Mouse (Mus musculus): ENCODE data around the gene Olfr802. TPM values are rescaled to one million over a fixed set of nuclear protein-coding genes. Genes with fewer than 3 reads are reported as not detected.

Gene Olfr802
- polyA plus RNA-seq (2015; fragmentation: Nextera tagmentation; extraction: Ambion mirVana): not detected in 2 replicates

DNA sequence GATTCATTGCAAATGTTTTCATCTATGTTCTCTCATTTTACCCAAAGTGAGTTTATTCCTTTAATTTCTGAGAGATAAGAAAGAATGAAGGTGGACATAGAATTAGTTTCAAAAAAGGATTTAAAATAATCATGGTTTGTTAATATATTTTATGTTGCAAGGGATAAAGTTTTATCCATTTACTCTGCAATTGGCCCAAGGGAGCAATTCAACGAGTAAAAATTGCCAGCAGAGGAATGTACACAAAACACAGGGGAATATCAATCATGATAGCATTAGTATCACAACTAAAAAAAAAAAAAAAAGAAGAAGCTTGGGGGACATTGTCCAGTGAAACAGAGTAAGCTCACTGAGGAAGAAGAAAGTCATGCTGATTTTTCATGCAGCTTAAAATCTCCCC is at the start of gene Olfr802:
Olfr802 (minus strand) TSS at position 101 of the 400 bp plus-strand sequence.
- no peaks in the 10 kb centered on the region for H3K4me1 ChIP-seq
- ATAC-seq (ENCODE audit: insufficient number of reproducible peaks, low FRiP score, low TSS enrichment, low read depth): no peak
- H3K27ac ChIP-seq: no peak within 1 kb of the TSS
- no peaks in the 10 kb centered on the region for H3K36me3 ChIP-seq
- no peaks in the 10 kb centered on the region for H3K9me3 ChIP-seq
- no peak within 1 kb of the TSS for H3K4me2 ChIP-seq
- WGBS: 56% methylated on average over 1 of the region's 1 CpGs
- H3K27me3 ChIP-seq: no peaks in the 10 kb centered on the region
- no peak within 1 kb of the TSS for H3K9ac ChIP-seq
- H3K4me3 ChIP-seq: no peak within 1 kb of the TSS

DNA sequence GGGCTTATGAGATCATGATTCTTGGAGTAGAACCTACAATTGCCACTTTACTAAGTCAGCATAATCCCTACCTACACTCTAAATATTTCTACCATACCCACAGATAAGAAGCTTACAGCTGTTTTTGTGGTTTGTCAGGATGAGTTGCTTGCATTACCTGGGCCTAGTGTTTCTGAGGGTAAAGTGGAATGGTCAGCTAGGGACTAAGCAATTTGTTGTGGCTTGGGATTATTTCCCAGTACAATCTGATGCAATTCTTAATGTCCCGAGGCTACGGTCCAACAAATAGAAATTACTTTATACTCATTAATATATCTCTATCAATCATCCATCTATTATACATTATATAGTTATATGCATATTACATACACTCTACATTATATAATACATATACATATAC is 41.3 kb upstream of the Olfr802 start, which contains the start of gene Olfr805:
Olfr805 (minus strand) TSS at position 101 of the 400 bp plus-strand sequence.
- no peak within 1 kb of the TSS for H3K4me2 ChIP-seq
- ATAC-seq (ENCODE audit: insufficient number of reproducible peaks, low FRiP score, low TSS enrichment, low read depth): no peak
- no peak within 1 kb of the TSS for H3K9ac ChIP-seq
- 93% methylated on average over 2 of the region's 2 CpGs for WGBS
- no peaks in the 10 kb centered on the region for H3K36me3 ChIP-seq
- no peaks in the 10 kb centered on the region for H3K4me1 ChIP-seq
- H3K27ac ChIP-seq: no peak within 1 kb of the TSS
- H3K27me3 ChIP-seq: no peaks in the 10 kb centered on the region
- no peaks in the 10 kb centered on the region for H3K9me3 ChIP-seq
- H3K4me3 ChIP-seq: no peak within 1 kb of the TSS

DNA sequence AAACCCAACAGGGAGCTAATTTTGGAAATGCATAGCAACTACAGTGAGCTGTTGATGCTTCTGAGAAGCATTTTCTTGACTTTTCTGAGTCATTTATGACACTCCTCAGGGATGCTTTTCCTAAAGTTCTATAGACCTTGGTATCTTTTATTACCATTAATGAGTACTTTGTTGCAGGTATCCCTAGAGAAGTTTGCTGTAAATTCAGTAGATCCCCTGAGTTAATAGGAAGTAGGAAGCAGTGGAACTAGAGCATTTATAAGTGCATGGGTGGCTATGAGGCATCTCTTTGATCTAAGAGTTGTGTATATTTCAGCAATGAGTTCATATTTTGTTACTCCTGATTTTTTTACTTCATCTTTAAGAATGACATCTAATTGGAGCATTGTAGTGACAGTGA is 14.9 kb upstream of the Olfr802 start, which contains the start of gene Olfr804:
Olfr804 (plus strand) TSS at position 301 of the 400 bp plus-strand sequence.
- no peaks in the 10 kb centered on the region for H3K27me3 ChIP-seq
- H3K27ac ChIP-seq: no peak within 1 kb of the TSS
- H3K4me2 ChIP-seq: no peak within 1 kb of the TSS
- H3K9me3 ChIP-seq: no peaks in the 10 kb centered on the region
- H3K4me3 ChIP-seq: no peak within 1 kb of the TSS
- H3K9ac ChIP-seq: no peak within 1 kb of the TSS
- no peaks in the 10 kb centered on the region for H3K36me3 ChIP-seq
- no peaks in the 10 kb centered on the region for H3K4me1 ChIP-seq
- no peak for ATAC-seq (ENCODE audit: insufficient number of reproducible peaks, low FRiP score, low TSS enrichment, low read depth)

DNA sequence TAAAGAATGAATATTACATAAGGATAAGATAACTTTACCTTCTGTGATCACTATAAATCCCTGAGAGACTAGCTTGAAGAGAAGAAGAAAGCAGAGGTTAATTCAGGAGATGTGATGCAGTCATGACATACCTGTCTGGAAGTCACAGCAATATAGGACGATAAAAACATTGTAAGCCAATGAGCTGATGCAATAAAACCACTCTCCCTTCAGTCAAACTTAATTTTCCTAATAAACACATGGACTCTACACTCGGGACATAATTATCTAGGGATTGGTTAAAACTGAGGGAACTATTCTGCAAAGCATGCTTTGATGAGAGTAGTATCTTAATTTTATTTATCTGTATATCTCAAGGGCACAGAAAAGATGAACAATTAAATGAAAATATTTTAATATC is 6.2 kb upstream of the Olfr802 start, which contains the start of gene Olfr803:
Olfr803 (minus strand) TSS at position 101 of the 400 bp plus-strand sequence.
- WGBS: 63% methylated on average over 2 of the region's 2 CpGs
- ATAC-seq (ENCODE audit: insufficient number of reproducible peaks, low FRiP score, low TSS enrichment, low read depth): no peak
- Histone ChIP-seq H3K27me3 (no peaks in the 10 kb centered on the region), H3K9ac (no peak within 1 kb of the TSS), H3K4me1 (no peaks in the 10 kb centered on the region), H3K9me3 (no peaks in the 10 kb centered on the region), H3K4me2 (no peak within 1 kb of the TSS), H3K27ac (no peak within 1 kb of the TSS), H3K4me3 (no peak within 1 kb of the TSS), H3K36me3 (no peaks in the 10 kb centered on the region)

GRCm38 (mm10) chr10:129673765-129674164 is 14.2 kb downstream of the Olfr802 start, which contains the start of gene Olfr801:
Gene Olfr801, minus strand, starts transcription at chr10:129673865.
- Histone ChIP-seq H3K36me3 (no peaks in the 10 kb centered on the region), H3K4me2 (no peak within 1 kb of the TSS), H3K9me3 (no peaks in the 10 kb centered on the region), H3K4me1 (no peaks in the 10 kb centered on the region), H3K4me3 (no peak within 1 kb of the TSS), H3K27me3 (no peaks in the 10 kb centered on the region), H3K27ac (no peak within 1 kb of the TSS), H3K9ac (no peak within 1 kb of the TSS)
- ATAC-seq (ENCODE audit: insufficient number of reproducible peaks, low FRiP score, low TSS enrichment, low read depth): no peak
- 68% methylated on average over 1 of the region's 1 CpGs for WGBS

GRCm38 (mm10) chr10:129657394-129657793 is 30.6 kb downstream of the Olfr802 start, which contains the start of gene Olfr800:
Gene Olfr800, plus strand, starts transcription at chr10:129657694.
- H3K9me3 ChIP-seq: no peaks in the 10 kb centered on the region
- no peak within 1 kb of the TSS for H3K4me2 ChIP-seq
- no peak for ATAC-seq (ENCODE audit: insufficient number of reproducible peaks, low FRiP score, low TSS enrichment, low read depth)
- no peaks in the 10 kb centered on the region for H3K27me3 ChIP-seq
- H3K4me3 ChIP-seq: no peak within 1 kb of the TSS
- no peaks in the 10 kb centered on the region for H3K4me1 ChIP-seq
- H3K9ac ChIP-seq: no peak within 1 kb of the TSS
- no peaks in the 10 kb centered on the region for H3K36me3 ChIP-seq
- no peak within 1 kb of the TSS for H3K27ac ChIP-seq

DNA sequence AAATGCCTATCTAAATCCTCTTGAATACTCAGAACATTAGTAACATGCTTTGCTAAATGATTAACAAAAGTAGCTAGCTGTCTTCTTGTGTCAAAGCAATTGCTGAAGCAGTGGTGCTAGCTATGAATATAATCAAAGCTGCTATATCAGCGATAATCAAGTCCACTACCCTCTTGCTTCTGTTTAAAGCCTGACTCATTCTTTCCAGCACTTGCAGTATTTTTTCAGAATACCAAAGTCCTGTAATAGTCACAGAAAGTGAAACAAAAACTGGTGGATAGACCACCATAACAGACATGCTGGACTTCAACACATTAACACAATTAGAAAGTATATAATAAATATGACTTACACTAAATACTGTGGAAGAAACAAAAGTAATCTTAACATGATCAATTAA is 36.2 kb downstream of the Olfr802 start:
- no peaks in the 10 kb centered on the region for H3K36me3 ChIP-seq
- H3K4me3 ChIP-seq: no peak overlapping the region
- no peaks in the 10 kb centered on the region for H3K9me3 ChIP-seq
- 92% methylated on average over 1 of the region's 1 CpGs for whole genome bisulfite sequencing
- no peaks in the 10 kb centered on the region for H3K4me1 ChIP-seq
- H3K27ac ChIP-seq: no peak overlapping the region
- H3K27me3 ChIP-seq: no peaks in the 10 kb centered on the region
- H3K4me2 ChIP-seq: no peak overlapping the region
- ATAC-seq (ENCODE audit: insufficient number of reproducible peaks, low FRiP score, low TSS enrichment, low read depth): no peak
- no peak overlapping the region for H3K9ac ChIP-seq

DNA sequence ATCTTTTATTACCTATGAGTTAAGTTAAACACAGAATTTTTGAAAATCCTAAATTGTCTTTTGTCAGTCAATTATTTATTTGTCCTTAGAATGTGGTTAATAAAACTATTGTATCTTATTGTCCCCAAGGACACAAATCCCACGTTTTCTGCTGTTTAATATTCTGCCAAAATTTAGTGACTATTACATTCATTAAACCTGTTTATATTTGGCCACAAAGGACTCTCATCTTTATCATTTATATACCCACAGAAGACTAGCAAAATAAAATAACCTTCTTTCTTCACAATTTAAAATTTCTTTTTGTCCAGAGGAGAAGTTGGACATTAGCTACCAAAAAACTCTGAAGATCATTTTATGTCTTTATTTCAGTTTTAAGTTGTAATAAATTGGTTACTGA is 50.8 kb downstream of the Olfr802 start, which contains the start of gene Olfr799:
Olfr799 (plus strand) TSS at position 301 of the 400 bp plus-strand sequence.
- no peaks in the 10 kb centered on the region for H3K9me3 ChIP-seq
- H3K9ac ChIP-seq: no peak within 1 kb of the TSS
- H3K4me3 ChIP-seq: no peak within 1 kb of the TSS
- no peak for ATAC-seq (ENCODE audit: insufficient number of reproducible peaks, low FRiP score, low TSS enrichment, low read depth)
- no peaks in the 10 kb centered on the region for H3K27me3 ChIP-seq
- no peaks in the 10 kb centered on the region for H3K36me3 ChIP-seq
- H3K27ac ChIP-seq: no peak within 1 kb of the TSS
- WGBS: 10% methylated on average over 1 of the region's 1 CpGs
- no peak within 1 kb of the TSS for H3K4me2 ChIP-seq
- no peaks in the 10 kb centered on the region for H3K4me1 ChIP-seq

- H3K4me1 ChIP-seq: no peaks in the 10 kb centered on the region
- no peak within 1 kb of the TSS for H3K4me3 ChIP-seq
- no peaks in the 10 kb centered on the region for H3K9me3 ChIP-seq
- ATAC-seq (ENCODE audit: insufficient number of reproducible peaks, low FRiP score, low TSS enrichment, low read depth): no peak
- H3K27ac ChIP-seq: no peak within 1 kb of the TSS
- H3K36me3 ChIP-seq: no peaks in the 10 kb centered on the region
- H3K27me3 ChIP-seq: no peaks in the 10 kb centered on the region
- H3K9ac ChIP-seq: no peak within 1 kb of the TSS
- H3K4me2 ChIP-seq: no peak within 1 kb of the TSS
- 76% methylated on average over 1 of the region's 1 CpGs for WGBS
Observed at GRCm38 (mm10) chr10:129627834-129628233, 60.1 kb downstream of the Olfr802 start, which contains the start of gene Olfr798. Gene Olfr798, minus strand, starts transcription at chr10:129627934.

Small RNA genes lying within 50 kb of the gene (microRNA-seq; reads per million reads assigned to microRNA genes)
- not detected for gene Gm24485

Other genes starting within 250 kb of the Olfr802 start
- not detected in 2 replicates for gene Olfr787, start 226.3 kb downstream of the Olfr802 start, polyA plus RNA-seq (2015; fragmentation: Nextera tagmentation; extraction: Ambion mirVana)
- not detected in 2 replicates for gene Olfr788, start 217.2 kb downstream of the Olfr802 start, polyA plus RNA-seq (2015; fragmentation: Nextera tagmentation; extraction: Ambion mirVana)
- not detected in 2 replicates for gene Olfr789, start 203.4 kb downstream of the Olfr802 start, polyA plus RNA-seq (2015; fragmentation: Nextera tagmentation; extraction: Ambion mirVana)
- gene Olfr790, start 189.7 kb downstream of the Olfr802 start, polyA plus RNA-seq (2015; fragmentation: Nextera tagmentation; extraction: Ambion mirVana): not detected in 2 replicates
- not detected in 2 replicates for gene Olfr791, start 166.4 kb downstream of the Olfr802 start, polyA plus RNA-seq (2015; fragmentation: Nextera tagmentation; extraction: Ambion mirVana)
- not detected in 2 replicates for gene Olfr792, start 149.0 kb downstream of the Olfr802 start, polyA plus RNA-seq (2015; fragmentation: Nextera tagmentation; extraction: Ambion mirVana)
- gene Olfr794, start 120.5 kb downstream of the Olfr802 start, polyA plus RNA-seq (2015; fragmentation: Nextera tagmentation; extraction: Ambion mirVana): not detected in 2 replicates
- gene Olfr796, start 75.6 kb downstream of the Olfr802 start, polyA plus RNA-seq (2015; fragmentation: Nextera tagmentation; extraction: Ambion mirVana): not detected in 2 replicates
- not detected in 2 replicates for gene Olfr798, start 60.2 kb downstream of the Olfr802 start, polyA plus RNA-seq (2015; fragmentation: Nextera tagmentation; extraction: Ambion mirVana)
- gene Olfr799, start 50.7 kb downstream of the Olfr802 start, polyA plus RNA-seq (2015; fragmentation: Nextera tagmentation; extraction: Ambion mirVana): not detected in 2 replicates
- gene Olfr800, start 30.5 kb downstream of the Olfr802 start, polyA plus RNA-seq (2015; fragmentation: Nextera tagmentation; extraction: Ambion mirVana): not detected in 2 replicates
- not detected in 2 replicates for gene Olfr801, start 14.3 kb downstream of the Olfr802 start, polyA plus RNA-seq (2015; fragmentation: Nextera tagmentation; extraction: Ambion mirVana)
- gene Olfr803, start 6.1 kb upstream of the Olfr802 start, polyA plus RNA-seq (2015; fragmentation: Nextera tagmentation; extraction: Ambion mirVana): not detected in 2 replicates
- gene Olfr804, start 15.0 kb upstream of the Olfr802 start, polyA plus RNA-seq (2015; fragmentation: Nextera tagmentation; extraction: Ambion mirVana): not detected in 2 replicates
- not detected in 2 replicates for gene Olfr805, start 41.2 kb upstream of the Olfr802 start, polyA plus RNA-seq (2015; fragmentation: Nextera tagmentation; extraction: Ambion mirVana)
- not detected in 2 replicates for gene Olfr806, start 53.8 kb upstream of the Olfr802 start, polyA plus RNA-seq (2015; fragmentation: Nextera tagmentation; extraction: Ambion mirVana)
- gene Olfr807, start 69.6 kb upstream of the Olfr802 start, polyA plus RNA-seq (2015; fragmentation: Nextera tagmentation; extraction: Ambion mirVana): not detected in 2 replicates
- gene Olfr808, start 77.3 kb upstream of the Olfr802 start, polyA plus RNA-seq (2015; fragmentation: Nextera tagmentation; extraction: Ambion mirVana): not detected in 2 replicates
- not detected in 2 replicates for gene Olfr809, start 86.5 kb upstream of the Olfr802 start, polyA plus RNA-seq (2015; fragmentation: Nextera tagmentation; extraction: Ambion mirVana)
- not detected in 2 replicates for gene Olfr810, start 106.7 kb upstream of the Olfr802 start, polyA plus RNA-seq (2015; fragmentation: Nextera tagmentation; extraction: Ambion mirVana)
- gene Olfr811, start 116.2 kb upstream of the Olfr802 start, polyA plus RNA-seq (2015; fragmentation: Nextera tagmentation; extraction: Ambion mirVana): not detected in 2 replicates
- gene Olfr812, start 157.9 kb upstream of the Olfr802 start, polyA plus RNA-seq (2015; fragmentation: Nextera tagmentation; extraction: Ambion mirVana): not detected in 2 replicates
- gene Olfr813, start 167.2 kb upstream of the Olfr802 start, polyA plus RNA-seq (2015; fragmentation: Nextera tagmentation; extraction: Ambion mirVana): not detected in 2 replicates
- gene Olfr814, start 191.7 kb upstream of the Olfr802 start, polyA plus RNA-seq (2015; fragmentation: Nextera tagmentation; extraction: Ambion mirVana): not detected in 2 replicates
- gene Olfr815, start 217.7 kb upstream of the Olfr802 start, polyA plus RNA-seq (2015; fragmentation: Nextera tagmentation; extraction: Ambion mirVana): not detected in 2 replicates
- gene Olfr816, start 227.4 kb upstream of the Olfr802 start, polyA plus RNA-seq (2015; fragmentation: Nextera tagmentation; extraction: Ambion mirVana): not detected in 2 replicates

Data from limb, embryonic 15.5 days (tissue).